Mouse (Mus musculus) cerebellum, adult 18-20 months (tissue): ENCODE results near the gene Gtf2h4.

ENCODE experiments used
- DNase-seq, 2 experiments: peaks; one replicate each; pipeline ENCODE4 v3.0.0; 2021

Gene Gtf2h4

DNA sequence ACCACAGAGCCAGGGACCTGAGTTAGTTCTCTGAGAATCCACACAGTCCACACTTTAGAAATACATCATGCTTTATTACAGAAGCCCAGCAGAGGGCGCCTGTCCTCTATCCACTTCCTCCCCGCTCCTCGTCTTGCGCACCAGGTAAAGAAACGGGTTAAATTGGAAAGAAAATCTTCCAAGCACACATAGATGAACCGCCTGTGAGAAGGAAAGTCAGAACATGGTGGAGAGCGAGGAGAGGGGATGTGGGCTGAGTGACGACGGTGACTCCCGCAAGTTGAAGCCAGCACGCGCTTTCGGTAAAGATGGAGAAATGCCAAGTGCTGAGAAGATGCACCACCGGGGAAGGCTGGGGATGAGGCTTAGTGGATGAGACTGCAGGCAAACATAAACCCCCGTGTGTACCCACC lies 37.8 kb downstream of the Gtf2h4 start:
- peak; percentile 78 to 85 for DNase-seq

DNA sequence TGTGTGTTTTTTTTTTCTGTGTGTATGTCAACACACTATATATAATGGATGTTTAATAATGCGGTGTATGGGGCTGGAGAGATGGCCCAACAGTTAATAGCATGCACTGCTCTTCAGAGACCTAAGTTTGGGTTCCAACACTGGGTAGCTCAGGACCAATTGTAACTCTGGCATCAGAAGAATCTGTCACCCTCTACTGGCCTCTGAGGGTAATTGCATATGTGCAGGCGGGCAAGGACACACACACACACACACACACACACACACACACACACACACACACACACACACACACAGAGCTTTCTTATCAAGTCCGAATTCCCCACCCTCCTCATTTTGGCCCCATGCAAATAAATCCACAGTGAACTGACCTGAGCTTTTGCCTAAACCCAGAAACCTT lies 38.3 kb downstream of the Gtf2h4 start:
- DNase-seq: no peak

DNA sequence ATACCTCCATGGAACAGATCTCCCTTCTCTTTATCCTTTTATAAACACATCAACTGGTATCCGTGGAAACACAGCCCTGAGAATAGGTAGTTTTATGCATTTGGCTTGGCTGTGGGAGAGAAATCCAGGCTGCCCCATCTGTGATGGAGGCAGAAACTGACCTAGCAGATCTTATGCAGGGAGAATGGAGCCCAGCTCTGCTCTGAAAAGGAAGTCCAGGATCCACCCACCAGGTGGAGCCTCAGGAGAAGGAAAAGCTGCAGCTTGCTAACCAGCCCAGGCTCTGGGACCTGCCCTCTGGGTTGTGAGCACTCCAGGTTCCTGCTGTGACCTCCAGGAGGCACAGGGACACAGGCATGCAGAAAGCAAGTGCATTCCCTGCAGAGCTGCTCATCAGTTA lies 39.5 kb downstream of the Gtf2h4 start:
- peak in 1 of 2 experiments; percentile 17 for DNase-seq

DNA sequence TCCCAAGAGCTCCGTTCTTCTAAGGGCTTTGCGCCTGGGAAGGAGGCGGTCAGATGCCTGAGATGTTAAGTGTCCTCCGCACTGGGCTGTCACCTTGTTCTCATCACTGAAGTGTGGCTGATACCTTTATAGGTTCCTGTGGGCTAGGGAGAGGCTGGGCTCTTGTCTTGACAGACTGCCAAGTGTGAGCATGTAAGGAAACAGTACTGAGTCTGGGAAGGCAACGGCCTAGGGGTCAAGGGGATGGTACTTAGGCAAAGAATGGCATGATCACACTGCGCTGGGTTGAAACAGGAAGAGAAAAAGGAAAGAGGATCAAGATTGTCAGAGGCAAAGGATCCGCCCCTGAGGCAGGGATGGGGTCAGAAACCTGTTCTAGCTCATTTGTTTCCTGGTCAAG lies 47.0 kb downstream of the Gtf2h4 start, which contains the start of gene Gm9573:
TSS of gene Gm9573 (minus strand) at position 101 of the 400 bp plus-strand sequence.
- no peak for DNase-seq
